Mouse (Mus musculus) small intestine, adult 2 months (tissue): ENCODE measurements at regions not wholly inside any gene's neighbourhood (a gene's known extent, or its start where the extent isn't known, plus 50 kb on each side); places are given as distances from the start of the nearest gene placed in this dataset.

Experiments
- H3K27ac ChIP-seq: fragments of 200-500 bp; 2 replicates; pipeline ENCODE4 v1.5.1; 2012; ENCODE audit warnings: low read depth, low read length, control low read depth, inconsistent platforms; ENCODE audit not compliant: insufficient read depth
- H3K27me3 ChIP-seq: fragments of 200-500 bp; 2 replicates; pipeline ENCODE4 v1.6.1; 2012; ENCODE audit warnings: mild to moderate bottlenecking, moderate library complexity, low read length, inconsistent platforms; ENCODE audit not compliant: control insufficient read depth, insufficient read depth
- H3K36me3 ChIP-seq: fragments of 200-500 bp; 2 replicates; pipeline ENCODE4 v1.6.1; 2012; ENCODE audit warnings: mild to moderate bottlenecking, low read length, control low read depth, inconsistent platforms; ENCODE audit not compliant: control insufficient read depth, insufficient read depth
- H3K4me1 ChIP-seq: fragments of 200-500 bp; 2 replicates; pipeline ENCODE4 v1.6.1; 2012; ENCODE audit warnings: low read length, inconsistent platforms, mixed read lengths; ENCODE audit not compliant: control insufficient read depth, insufficient read depth, insufficient read length
- H3K4me3 ChIP-seq: fragments of 200-500 bp; 2 replicates; pipeline ENCODE4 v1.5.1; 2012; ENCODE audit warnings: low read depth, mild to moderate bottlenecking, control low read depth, inconsistent platforms, low read length, moderate library complexity
- CTCF ChIP-seq: fragments of 200-500 bp; IDR thresholded peaks from 2 replicates; pipeline ENCODE4 v1.5.1; 2012; ENCODE audit warnings: low read depth, mild to moderate bottlenecking, control low read depth, inconsistent platforms, low read length, moderate library complexity, mixed read lengths; ENCODE audit not compliant: insufficient replicate concordance, insufficient read length; ENCODE audit errors: extremely low read depth
- POLR2A ChIP-seq: fragments of 200-500 bp; IDR thresholded peaks from 2 replicates; pipeline ENCODE4 v1.6.1; 2012; ENCODE audit warnings: low read depth, mild to moderate bottlenecking, control low read depth, inconsistent platforms, low read length, moderate library complexity
- WGBS: fragments of 180-500 bp; shearing (Covaris S2); methylation state at CpG from one replicate; pipeline ENCODE4 v1.1.7; 2018; 5-methylcytosine and 5-hydroxymethylcytosine counted together

DNA sequence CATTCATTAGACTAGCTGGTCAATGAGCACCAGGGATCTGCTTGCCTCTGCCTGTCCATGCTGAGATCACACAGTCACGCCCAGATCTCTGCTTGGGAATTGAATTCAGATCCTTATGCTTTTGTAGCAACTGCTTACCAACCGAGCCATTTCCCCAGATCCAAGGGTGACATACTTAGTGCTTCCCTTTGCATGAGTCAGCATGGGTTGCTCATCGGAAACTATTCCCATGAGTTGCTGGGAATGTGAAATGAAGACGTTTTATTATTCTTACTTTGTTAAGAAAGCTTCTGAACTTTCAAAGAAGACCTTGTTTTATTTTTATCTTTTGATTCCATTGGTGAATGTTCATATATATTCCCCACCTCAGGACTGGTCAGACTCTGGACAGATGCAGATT, 82.3 kb upstream of the Far2 start:
- WGBS: 88% methylated on average over 4 of the region's 4 CpGs
- H3K27ac ChIP-seq: no peak overlapping the region
- H3K27me3 ChIP-seq: no peaks in the 10 kb centered on the region
- TF ChIP-seq POLR2A (no peak), CTCF (no peak)
- no peaks in the 10 kb centered on the region for H3K36me3 ChIP-seq
- H3K4me1 ChIP-seq: peaks cover 1% of the 10 kb centered on the region; the same call in 1 of the 2 replicates
- no peak overlapping the region for H3K4me3 ChIP-seq

DNA sequence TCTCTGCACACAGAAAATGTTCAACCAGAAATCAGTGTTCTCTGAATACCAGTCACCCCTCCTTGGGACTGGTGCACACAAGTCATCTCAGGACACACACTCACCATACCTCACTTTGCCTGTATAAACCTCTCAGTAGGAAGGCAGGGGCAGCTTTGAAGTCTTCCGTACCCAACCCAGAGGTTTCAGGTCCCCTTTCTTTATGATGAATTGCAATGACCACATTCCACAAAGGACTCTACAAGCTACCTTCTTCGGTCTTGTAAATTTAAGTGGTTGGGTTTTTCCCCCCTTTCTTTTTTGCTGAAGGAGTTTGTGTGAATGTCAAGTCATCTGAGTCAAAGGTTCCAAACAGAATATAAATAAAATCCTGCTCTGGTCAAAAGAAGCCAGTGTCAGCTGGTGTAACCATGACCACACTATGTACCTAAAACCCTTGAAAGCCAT, 76.9 kb upstream of the Far2 start:
- Histone ChIP-seq H3K4me3 (no peak overlapping the region), H3K27me3 (no peaks in the 10 kb centered on the region), H3K4me1 (peaks cover 9% of the 10 kb centered on the region; the same call in 1 of the 2 replicates), H3K36me3 (no peaks in the 10 kb centered on the region), H3K27ac (no peak overlapping the region)
- WGBS: 96% methylated on average over 2 of the region's 2 CpGs
- TF ChIP-seq CTCF (no peak), POLR2A (no peak)

DNA sequence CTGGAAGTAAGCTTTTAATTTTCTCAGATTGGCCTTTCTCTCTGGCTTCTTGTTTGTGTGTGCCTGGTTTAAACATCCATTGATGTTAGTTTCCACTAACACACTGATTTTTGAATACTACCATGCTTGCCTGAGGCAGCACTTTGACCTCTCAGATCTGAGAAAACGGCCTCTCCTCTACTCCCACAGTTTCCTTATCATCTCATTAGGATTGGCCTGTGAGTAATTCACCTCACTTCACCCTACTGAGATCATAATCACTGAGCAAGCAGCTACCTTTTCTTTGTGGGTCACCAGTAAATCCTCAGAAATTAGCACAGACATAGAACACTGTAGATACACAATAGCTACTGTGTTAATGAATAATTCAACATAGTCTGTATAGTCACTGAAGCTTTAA, 74.5 kb upstream of the Far2 start:
- 15% methylated on average over 1 of the region's 1 CpGs for WGBS

DNA sequence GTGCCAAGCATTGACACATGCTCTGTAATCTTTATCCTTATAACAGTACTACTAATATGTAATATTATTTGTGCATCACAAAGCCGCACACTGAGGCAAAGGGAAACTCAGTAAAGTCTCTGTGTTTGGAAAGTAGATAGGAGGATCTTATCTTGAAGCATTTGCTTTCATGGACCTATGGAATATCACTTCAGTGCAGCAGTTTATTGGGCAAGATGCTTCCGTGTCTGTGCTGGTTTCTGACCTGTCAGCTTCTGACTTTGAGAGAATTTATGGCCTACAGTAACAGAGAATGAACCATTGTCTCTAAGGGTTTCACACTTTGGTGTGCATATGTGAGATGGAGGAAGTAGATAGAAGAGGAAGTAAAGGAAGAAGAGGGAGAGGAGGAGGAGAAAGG, 74.0 kb upstream of the Far2 start:
- Histone ChIP-seq H3K36me3 (no peaks in the 10 kb centered on the region), H3K27me3 (no peaks in the 10 kb centered on the region), H3K27ac (peak overlapping the region; percentile 91), H3K4me3 (no peak overlapping the region), H3K4me1 (peaks cover 9% of the 10 kb centered on the region; the same call in 1 of the 2 replicates)
- TF ChIP-seq POLR2A: no peak
- TF ChIP-seq CTCF: no peak
- WGBS: 20% methylated on average over 2 of the region's 2 CpGs

More for the DNA sequence above, 74.5 kb upstream of the Far2 start:
- H3K27ac ChIP-seq: peak overlapping the region; percentile 78
- no peaks in the 10 kb centered on the region for H3K36me3 ChIP-seq
- H3K27me3 ChIP-seq: no peaks in the 10 kb centered on the region
- no peak for TF ChIP-seq POLR2A
- no peak for TF ChIP-seq CTCF
- H3K4me1 ChIP-seq: peaks cover 9% of the 10 kb centered on the region; the same call in 1 of the 2 replicates
- H3K4me3 ChIP-seq: no peak overlapping the region

DNA sequence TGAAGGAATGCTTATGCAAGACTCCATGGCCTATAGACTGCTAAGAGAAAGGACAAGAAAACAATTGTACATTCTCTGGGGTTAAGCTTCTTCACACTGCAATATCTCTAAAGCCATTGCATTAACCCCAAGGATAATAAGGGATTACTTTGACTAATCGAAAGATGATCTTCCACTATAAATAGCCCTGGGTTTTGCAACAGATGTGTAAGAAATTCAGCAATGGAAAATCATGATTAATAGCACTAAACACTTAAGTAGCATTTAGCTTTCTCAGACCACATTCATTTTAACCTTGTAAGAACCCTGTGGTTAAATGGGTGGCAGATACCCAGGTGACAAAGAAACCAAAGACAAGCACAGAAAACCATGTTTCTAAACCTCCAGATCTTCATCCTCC, 71.1 kb upstream of the Far2 start:
- 80% methylated on average over 1 of the region's 1 CpGs for WGBS
- TF ChIP-seq CTCF: no peak
- TF ChIP-seq POLR2A: no peak
- Histone ChIP-seq H3K4me1 (peaks cover 7% of the 10 kb centered on the region; the same call in 1 of the 2 replicates), H3K27ac (no peak overlapping the region), H3K27me3 (no peaks in the 10 kb centered on the region), H3K4me3 (no peak overlapping the region), H3K36me3 (no peaks in the 10 kb centered on the region)

DNA sequence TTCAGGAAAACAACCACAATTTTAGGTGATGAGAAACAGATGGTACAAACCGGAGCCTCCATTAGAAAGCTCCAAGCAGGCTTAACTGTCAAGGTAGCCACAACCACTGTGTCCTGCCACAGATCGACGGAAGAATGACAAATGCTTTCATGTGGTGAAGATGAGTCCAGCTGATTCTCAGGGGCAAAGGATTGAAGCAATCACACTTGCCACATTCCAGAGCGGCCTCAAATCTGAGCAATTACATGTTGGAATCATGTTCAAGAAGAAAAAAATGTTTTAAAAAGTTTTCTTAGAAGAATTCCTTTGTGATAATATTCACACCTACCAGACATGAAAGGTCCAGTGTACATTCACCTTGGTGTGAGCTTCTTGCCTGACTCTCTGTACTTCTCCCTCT, 57.7 kb upstream of the Far2 start:
- Histone ChIP-seq H3K36me3 (no peaks in the 10 kb centered on the region), H3K4me1 (no peaks in the 10 kb centered on the region), H3K27me3 (no peaks in the 10 kb centered on the region), H3K27ac (no peak overlapping the region), H3K4me3 (no peak overlapping the region)
- 84% methylated on average over 4 of the region's 4 CpGs for WGBS
- TF ChIP-seq POLR2A: no peak
- no peak for TF ChIP-seq CTCF
